Mouse (Mus musculus) large intestine, adult 2 months (tissue): ENCODE data around the gene Grik1. TPM values are rescaled to one million over a fixed set of nuclear protein-coding genes. Genes with fewer than 3 reads are reported as not detected.

ENCODE experiments used
- DNase-seq: peaks from one replicate; pipeline ENCODE4 v3.0.0-alpha.2; 2012; ENCODE audit warnings: low read depth, low spot score
- WGBS: fragments of 180-500 bp; shearing (Covaris S2); methylation state at CpG from one replicate; pipeline ENCODE4 v1.1.7; 2018; 5-methylcytosine and 5-hydroxymethylcytosine counted together
- polyA plus RNA-seq: library from polyadenylated mRNA; depleted of rRNA; stranded (reverse); fragments of >200 nt; gene quantifications from 2 replicates; pipeline ENCODE4 v1.2.3, GENCODE M21; 2012

Gene Grik1
- polyA plus RNA-seq, 1 experiment: 0.10 TPM

DNA sequence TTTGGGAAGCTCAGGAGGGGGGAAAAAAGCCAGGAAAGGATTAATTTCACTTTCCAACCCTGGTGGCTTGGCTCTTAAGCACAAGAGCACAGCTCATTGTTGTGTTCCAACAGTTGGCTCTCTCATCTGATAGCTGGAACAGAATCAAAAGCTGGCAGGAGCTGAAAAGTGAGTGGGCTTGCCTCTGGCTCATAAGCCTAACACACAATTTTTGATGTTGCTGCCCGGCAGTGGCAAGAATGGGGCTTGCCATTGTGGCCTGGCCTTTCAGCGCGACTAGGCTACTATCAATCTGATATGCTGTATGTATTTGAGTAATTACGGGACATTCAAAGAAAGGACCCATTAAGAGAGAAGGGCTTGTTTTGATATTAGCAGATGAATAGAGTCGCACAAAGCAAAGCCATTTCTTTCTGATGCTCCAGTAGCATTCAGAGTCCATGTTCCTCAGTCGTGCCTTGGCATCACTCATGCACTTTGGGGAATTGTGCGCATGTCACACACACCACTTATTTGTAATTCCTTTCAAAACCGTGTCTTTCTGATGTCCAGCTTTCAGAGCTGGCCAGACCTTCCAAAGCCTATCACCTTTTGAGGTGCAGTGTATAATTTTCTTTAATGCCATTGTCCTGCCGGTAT lies 115.9 kb downstream of the Grik1 start:
- 89% methylated on average over 9 of the region's 9 CpGs for WGBS
- no peak for DNase-seq

DNA sequence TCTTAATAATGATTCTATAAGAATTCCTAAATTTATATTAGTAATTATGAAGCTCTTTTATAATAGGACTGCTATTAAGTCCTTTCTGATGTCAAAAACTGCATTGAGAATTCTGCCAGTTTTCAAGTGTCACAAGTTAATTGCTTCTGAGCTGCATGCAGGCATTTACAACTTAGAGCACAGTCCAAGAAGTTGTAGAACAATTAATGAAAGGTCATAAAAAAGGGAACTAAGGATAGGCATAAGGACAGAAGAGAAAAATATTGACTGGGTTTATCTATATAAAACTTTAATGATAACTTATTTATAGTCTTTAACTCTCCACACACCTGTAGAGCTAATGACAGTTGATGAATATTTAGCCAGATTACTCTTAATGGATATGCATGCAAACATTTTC lies 123.5 kb downstream of the Grik1 start:
- no peak for DNase-seq

DNA sequence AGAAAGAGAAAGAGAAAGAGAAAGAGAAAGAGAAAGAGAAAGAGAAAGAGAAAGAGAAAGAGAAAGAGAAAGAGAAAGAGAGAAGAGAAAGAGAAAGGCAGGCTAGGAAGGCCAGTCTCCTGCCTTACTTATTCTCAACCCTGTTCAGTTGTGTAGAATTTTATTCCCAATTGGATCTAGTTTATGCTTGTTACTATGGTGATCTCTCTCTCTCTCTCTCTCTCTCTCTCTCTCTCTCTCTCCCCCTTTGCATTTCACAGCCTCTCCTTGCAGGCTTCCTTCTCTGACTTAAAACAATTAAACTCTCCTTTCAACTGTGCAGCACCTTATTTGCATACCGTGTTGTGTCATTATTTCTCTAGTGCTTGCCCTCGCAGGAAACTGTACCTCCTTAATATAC lies 147.5 kb downstream of the Grik1 start:
- no peak for DNase-seq
- 34% methylated on average over 2 of the region's 2 CpGs for WGBS

- no peak for DNase-seq
- WGBS: 66% methylated on average over 2 of the region's 2 CpGs
Measured at GRCm38 (mm10) chr16:88142136-88142535, 147.9 kb downstream of the Grik1 start.

GRCm38 (mm10) chr16:88141594-88141993 lies 148.5 kb downstream of the Grik1 start:
- WGBS: 93% methylated on average over 2 of the region's 2 CpGs
- no peak for DNase-seq

DNA sequence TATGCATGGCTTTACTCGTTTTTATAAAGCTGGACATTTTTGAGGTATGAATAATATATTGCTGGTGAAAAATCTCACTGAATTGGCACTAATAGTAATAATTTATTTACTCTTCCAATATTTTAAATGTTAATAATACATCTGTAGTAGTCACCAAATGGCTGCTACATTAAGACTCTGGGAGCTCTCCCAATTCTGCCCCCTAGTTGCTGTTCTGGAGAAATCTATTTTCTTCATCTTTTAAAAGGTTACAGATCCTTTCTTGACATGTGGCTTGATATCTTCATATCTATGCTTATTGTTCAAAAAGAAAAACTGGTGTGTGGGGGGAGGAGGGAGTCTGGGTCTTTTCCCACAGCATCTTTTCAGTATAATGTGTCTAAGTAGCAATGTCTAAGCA lies 151.2 kb downstream of the Grik1 start:
- DNase-seq: no peak
- WGBS: 40% methylated on average over 1 of the region's 1 CpGs

DNA sequence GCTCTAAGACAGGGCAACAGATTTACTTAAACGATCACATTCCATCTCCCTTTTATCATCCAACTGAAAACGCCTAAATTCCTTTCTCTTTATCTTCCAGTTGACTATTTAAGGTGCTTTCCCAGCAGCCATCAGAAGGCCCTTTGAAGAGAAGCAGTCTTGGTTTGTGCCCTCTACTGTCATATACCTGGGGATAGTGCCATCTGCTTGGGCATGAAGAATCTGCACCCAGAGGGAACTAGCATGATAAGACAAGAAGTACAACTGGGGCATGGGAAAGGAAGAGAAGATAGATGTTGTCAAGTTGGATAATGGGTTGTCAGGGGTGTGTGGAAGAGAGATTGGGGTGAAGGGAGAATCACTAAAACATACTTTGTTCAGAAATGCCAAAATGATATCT lies 157.1 kb downstream of the Grik1 start:
- WGBS: 44% methylated on average over 2 of the region's 2 CpGs
- DNase-seq: no peak

DNA sequence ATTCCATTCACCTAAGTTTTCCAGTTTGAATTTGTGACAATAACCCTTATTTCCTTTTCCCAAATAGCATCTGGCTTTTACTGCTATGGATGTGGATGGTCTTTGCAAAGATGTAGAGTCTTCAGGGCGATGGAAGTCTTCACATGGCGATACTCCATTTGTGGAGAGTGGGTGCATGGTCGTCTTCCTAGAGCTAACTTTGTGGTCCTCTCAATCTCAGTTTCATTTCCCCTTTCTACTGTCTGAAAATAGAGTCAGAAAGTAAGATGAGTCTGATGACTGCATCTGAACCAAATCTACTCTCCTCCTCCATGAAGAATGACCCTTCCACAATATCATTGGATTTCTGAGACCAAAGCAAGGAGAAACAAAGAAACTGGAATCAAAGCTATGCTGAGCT lies 159.0 kb downstream of the Grik1 start:
- WGBS: 85% methylated on average over 3 of the region's 3 CpGs
- no peak for DNase-seq

GRCm38 (mm10) chr16:88125098-88125497 lies 165.0 kb downstream of the Grik1 start:
- WGBS: 61% methylated on average over 4 of the region's 4 CpGs
- DNase-seq: no peak

GRCm38 (mm10) chr16:88112551-88113138 lies 177.4 kb downstream of the Grik1 start:
- 60% methylated on average over 8 of the region's 8 CpGs for WGBS
- DNase-seq: no peak

DNA sequence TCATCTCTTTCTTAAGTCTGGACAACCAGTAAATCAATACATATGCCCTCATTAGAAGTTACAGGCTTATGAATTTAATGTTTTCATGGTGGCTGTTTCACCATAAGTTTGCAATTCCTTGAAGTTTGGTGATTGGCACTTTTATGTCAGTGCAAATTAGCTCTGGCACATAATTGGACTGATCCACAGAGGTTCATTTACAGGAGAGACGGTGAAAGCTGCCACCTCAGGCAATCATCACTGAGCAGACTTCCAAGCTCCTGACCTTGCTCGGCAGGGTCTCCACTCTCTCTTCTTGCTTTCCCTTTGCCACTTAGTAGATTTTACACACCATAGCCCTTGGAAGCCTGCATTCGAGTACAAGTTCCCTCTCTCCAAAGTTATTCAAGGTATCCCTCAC lies 178.6 kb downstream of the Grik1 start:
- WGBS: 35% methylated on average over 3 of the region's 3 CpGs
- no peak for DNase-seq

DNA sequence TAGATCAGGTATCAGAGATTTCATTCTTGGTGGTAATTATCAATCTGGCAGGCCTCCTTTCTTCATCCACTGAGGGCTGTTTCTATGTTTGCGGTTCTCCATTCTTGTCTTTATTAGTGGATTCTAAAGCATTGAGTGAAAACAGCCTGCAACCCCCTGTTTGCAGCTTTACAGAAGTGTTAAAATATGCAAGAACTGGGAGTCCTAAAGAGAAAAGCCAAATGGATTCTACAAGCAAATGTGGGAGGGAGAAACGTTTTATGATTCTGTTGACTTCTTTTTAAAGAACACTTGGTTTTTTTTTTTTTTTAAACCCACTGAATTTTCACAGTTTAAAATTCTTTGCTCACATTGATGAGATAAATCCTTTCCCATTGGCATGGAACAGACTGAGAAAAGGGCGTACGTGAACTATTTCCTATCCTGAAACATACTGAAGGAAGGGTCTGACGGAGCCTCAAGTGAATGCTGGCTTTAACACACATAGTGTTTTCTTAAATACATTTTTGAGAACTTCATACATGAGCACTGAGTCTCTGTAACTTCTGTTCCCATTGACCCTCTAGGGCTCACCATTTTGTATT lies 195.8 kb downstream of the Grik1 start:
- WGBS: 74% methylated on average over 5 of the region's 5 CpGs
- no peak for DNase-seq

DNA sequence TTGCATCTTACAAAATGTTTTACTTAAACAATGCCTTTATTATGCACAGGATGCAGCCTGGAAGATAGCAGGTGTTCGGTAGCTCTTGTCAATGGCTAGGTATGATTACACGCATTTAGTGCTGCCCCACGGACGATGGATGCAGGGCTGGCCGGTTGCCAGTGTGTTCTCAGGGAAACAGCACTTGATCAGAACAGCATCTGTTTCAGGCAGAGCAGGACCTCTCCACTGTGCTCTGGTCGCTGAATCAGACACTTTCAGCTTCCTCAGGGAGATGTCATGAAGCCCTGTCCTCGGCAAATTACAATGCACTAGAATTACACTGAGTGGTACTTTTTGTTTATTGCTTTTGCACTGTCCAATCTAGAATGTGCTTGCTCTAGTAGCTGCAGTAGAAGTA lies 202.8 kb downstream of the Grik1 start:
- no peak for DNase-seq
- 56% methylated on average over 7 of the region's 7 CpGs for WGBS

DNA sequence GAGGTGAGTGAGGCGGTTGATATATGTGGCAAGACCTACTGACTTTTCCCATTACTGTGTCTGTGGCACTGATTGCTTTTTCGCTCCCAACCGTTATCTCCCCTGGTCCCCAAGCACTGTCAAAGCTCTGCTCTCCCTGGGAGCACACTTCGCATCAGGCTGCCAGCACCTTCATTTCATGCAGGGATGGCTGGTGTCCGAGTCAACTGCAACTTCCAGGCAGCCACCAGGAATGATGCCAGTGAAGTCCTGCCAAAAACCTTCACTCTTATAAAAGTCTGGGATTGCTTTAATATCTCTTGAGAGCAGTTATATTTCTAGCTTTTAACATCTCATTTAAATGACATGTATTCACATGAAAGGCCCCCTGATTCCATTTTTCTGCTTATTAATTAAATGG lies 215.3 kb downstream of the Grik1 start:
- no peak for DNase-seq
- WGBS: 84% methylated on average over 5 of the region's 5 CpGs

DNA sequence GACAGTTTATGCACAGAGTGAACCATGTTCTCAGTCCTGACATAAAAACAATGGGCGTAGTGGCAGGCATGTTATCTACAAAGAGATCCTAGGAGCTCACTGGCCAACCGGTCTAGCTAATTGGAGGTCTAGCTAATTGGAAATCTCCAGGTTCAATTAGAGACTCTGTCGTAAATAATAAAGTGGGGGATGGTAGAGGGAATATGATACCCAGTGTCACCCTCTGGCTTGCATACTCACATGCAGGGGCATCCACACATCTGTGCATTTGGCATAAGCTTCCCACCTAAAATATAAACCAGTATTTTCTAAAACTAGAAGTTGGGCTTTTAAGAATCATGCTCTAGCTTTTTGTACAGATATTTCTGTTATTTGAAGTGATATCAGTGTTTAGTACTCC lies 229.1 kb downstream of the Grik1 start:
- no peak for DNase-seq
- 82% methylated on average over 3 of the region's 3 CpGs for WGBS

DNA sequence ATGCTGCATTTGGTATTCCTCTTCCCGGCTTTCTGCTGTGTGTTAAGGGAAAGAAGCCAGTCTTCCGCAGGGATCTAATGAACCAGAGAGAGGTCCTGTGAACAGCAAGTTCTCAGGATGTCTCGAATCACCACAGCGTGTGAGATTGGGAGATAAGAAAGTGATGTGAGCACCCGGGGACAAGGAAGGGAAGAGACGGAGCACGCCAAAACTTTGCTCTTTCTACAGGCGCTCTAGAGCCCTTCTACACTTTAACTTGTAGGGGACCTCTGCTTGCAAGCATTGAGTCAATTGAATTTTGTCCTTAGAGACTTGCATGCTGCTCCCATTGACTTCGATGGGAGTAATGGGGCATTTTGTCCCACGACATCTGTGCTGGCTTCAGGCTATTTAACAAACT lies 241.9 kb downstream of the Grik1 start:
- DNase-seq: no peak
- 80% methylated on average over 10 of the region's 10 CpGs for WGBS

DNA sequence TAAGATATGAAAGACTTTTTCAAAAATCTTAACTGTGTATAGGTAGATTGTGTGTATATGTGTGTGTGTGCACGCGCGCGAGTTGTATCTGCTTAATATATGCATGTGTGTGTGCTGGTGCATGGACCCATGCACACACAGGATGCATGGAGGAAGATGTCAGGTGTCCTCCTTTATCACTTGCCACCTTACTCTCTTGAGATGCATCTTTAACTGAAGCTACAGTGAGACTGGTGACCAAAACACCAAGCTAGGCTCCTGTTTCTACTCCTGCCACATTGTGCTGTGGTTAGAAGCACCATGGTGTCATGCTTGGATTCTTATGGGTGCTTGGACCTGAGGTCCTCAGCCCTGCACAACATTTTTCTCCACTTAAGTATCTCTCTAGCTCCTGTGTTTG lies 245.7 kb downstream of the Grik1 start:
- DNase-seq: no peak
- over 99% methylated on average over 4 of the region's 4 CpGs for WGBS

DNA sequence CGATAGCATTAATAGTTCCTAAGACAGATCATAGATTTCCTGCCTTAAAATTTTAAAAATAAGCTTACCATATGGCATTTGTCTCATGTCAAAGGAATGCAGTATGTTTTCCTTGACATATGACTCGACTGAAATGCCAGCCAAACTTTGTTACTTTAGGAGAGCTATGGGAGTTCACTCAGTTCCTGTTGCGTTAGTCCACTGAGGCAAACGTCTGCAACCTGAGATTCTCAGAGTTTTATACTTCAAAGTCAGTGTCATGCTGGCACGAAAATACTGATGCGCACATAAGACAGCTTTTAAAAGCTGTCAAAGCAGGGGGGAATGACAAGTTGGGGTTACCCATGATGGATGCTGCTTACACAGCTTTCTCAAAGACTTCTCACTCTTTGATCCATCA lies 247.6 kb downstream of the Grik1 start:
- 54% methylated on average over 6 of the region's 6 CpGs for WGBS
- DNase-seq: no peak

DNA sequence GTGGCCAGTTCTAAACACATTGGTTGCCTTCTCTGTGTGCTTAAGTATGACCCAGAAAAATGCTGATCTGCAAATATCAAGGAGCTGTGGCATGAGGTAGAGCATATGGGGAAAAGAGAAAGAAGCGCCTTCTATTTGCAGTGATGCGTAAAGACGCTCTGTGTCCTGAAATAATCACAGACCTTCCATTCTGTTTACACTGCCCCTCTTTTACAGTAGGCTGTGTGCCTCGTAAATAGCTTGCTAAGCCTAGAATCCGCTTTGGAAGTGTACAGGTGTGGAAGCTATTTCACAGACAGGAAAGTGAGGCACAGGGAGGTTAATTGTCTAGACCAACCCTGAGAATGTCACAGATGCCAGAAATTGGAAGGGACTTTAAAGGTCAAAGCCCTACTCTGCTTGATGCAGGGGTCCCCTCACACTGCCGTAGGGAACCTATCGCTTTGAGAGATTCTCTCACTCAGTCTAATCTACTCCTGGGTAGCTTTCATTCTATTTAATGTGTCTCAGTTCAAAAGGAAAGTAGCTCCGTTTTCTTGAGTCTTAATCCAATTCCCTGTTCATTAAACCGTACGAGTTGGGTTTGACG lies 251.5 kb downstream of the Grik1 start:
- DNase-seq: no peak
- 68% methylated on average over 11 of the region's 11 CpGs for WGBS

- WGBS: 52% methylated on average over 2 of the region's 2 CpGs
- no peak for DNase-seq
Measured at GRCm38 (mm10) chr16:87988805-87989204, 301.3 kb downstream of the Grik1 start.

- no peak for DNase-seq
Measured at GRCm38 (mm10) chr16:87984201-87984870, 305.7 kb downstream of the Grik1 start.
